Mouse (Mus musculus) C2C12 (cell line): ENCODE results near the gene Arfip2.

Source experiments
- CTCF ChIP-seq: IDR thresholded peaks from one replicate; pipeline ENCODE4 v1.5.1; 2011; ENCODE audit not compliant: control insufficient read depth, insufficient read depth, insufficient read length
- FOSL1 ChIP-seq: IDR thresholded peaks from one replicate; pipeline ENCODE4 v1.8.0; 2011; ENCODE audit warnings: mild to moderate bottlenecking, low read length; ENCODE audit not compliant: poor library complexity, insufficient read depth, severe bottlenecking
- MAX ChIP-seq: IDR thresholded peaks from one replicate; pipeline ENCODE4 v1.6.1; 2011; ENCODE audit warnings: mild to moderate bottlenecking, control low read depth
- MYOG ChIP-seq: IDR thresholded peaks from one replicate; pipeline ENCODE4 v1.6.1; 2011; ENCODE audit not compliant: control insufficient read depth, insufficient read length; ENCODE audit errors: extremely low read depth
- USF1 ChIP-seq: IDR thresholded peaks from one replicate; pipeline ENCODE4 v1.6.1; 2011; ENCODE audit warnings: low read depth, mild to moderate bottlenecking, control low read depth, moderate library complexity

DNA sequence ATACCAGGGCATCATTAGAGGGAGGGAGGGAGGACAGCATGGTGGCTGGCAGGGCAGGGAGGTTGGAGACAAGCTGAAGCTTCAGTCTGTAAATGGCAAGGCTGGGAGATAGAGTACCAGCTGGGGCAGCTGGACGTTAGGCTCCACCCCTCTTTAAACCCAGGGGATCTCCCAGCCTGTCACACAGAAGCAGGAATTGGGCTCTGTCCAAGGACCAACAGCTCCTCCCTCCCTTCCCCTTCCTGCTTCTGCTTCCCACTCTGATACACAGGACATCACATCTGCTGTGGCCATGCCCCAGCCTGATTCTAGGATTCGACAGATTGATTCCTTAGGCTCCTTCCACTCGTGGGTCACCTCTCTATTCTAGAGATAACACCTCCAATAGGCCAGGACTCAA lies 11.6 kb downstream of the Arfip2 start:
- no peak for TF ChIP-seq CTCF
- TF ChIP-seq USF1 = no peak
- no peak for TF ChIP-seq MAX
- no peak for TF ChIP-seq FOSL1
- no peak for TF ChIP-seq MYOG
